Mouse (Mus musculus) E14TG2a.4 (cell line): ENCODE measurements around the gene Herpud1.

Experiments
- CTCF ChIP-seq: conservative IDR thresholded peaks from 2 replicates; pipeline ENCODE4 v1.5.1; 2014; ENCODE audit warnings: low read length
- POU5F1 ChIP-seq: IDR thresholded peaks from 2 replicates; pipeline ENCODE4 v1.6.1; 2014; ENCODE audit warnings: low read length, borderline replicate concordance

- no peak for TF ChIP-seq CTCF
- TF ChIP-seq POU5F1, result no peak
Measured at GRCm38 (mm10) chr8:94358541-94358940, 27.7 kb upstream of the Herpud1 start.
